Mouse (Mus musculus) forebrain, embryonic 10.5 days (tissue): ENCODE measurements around the gene Rnf130. TPM values are rescaled to one million over a fixed set of nuclear protein-coding genes. Genes with fewer than 3 reads are reported as not detected.
"Not testable (repeated sequence)": the region's sequence is repeated elsewhere in the genome, so short reads cannot be mapped to it uniquely, and the experiment has no call there.

Experiments used
- DNase-seq: peaks from one replicate; pipeline ENCODE4 v3.0.0-alpha.2; 2017; ENCODE audit warnings: low spot score; ENCODE audit errors: extremely low spot score
- H3K27ac ChIP-seq: fragments of 300-500 bp; sonication (generic); 2 replicates; pipeline ENCODE4 v1.5.1; 2016; ENCODE audit warnings: mild to moderate bottlenecking
- H3K27me3 ChIP-seq: fragments of 300-500 bp; sonication (generic); 2 replicates; pipeline ENCODE4 v1.6.1; 2016; ENCODE audit warnings: mild to moderate bottlenecking; ENCODE audit not compliant: poor library complexity, severe bottlenecking
- H3K36me3 ChIP-seq: fragments of 300-500 bp; sonication (generic); replicated peaks from 2 replicates; pipeline ENCODE4 v1.6.1; 2016; ENCODE audit warnings: mild to moderate bottlenecking, moderate library complexity
- H3K4me1 ChIP-seq: fragments of 300-500 bp; sonication (generic); 2 replicates; pipeline ENCODE4 v1.6.1; 2016
- H3K4me3 ChIP-seq: fragments of 300-500 bp; sonication (generic); 2 replicates; pipeline ENCODE4 v1.5.1; 2016; ENCODE audit warnings: mild to moderate bottlenecking, moderate library complexity
- H3K9me3 ChIP-seq: fragments of 300-500 bp; sonication (generic); 2 replicates; pipeline ENCODE4 v1.6.1; 2016; ENCODE audit warnings: mild to moderate bottlenecking, moderate library complexity
- WGBS: fragments of 180-500 bp; shearing (Covaris S2); methylation state at CpG from one replicate; pipeline ENCODE4 v1.1.7; 2016; 5-methylcytosine and 5-hydroxymethylcytosine counted together
- polyA plus RNA-seq: library from polyadenylated mRNA; unstranded; fragments of >200 nt; fragmentation: Nextera tagmentation; extraction: Ambion mirVana; gene quantifications from 2 replicates; pipeline ENCODE4 v1.2.1, GENCODE M21; 2016

Gene Rnf130
- polyA plus RNA-seq, 1 experiment from 2014 or later = 55.9 TPM

DNA sequence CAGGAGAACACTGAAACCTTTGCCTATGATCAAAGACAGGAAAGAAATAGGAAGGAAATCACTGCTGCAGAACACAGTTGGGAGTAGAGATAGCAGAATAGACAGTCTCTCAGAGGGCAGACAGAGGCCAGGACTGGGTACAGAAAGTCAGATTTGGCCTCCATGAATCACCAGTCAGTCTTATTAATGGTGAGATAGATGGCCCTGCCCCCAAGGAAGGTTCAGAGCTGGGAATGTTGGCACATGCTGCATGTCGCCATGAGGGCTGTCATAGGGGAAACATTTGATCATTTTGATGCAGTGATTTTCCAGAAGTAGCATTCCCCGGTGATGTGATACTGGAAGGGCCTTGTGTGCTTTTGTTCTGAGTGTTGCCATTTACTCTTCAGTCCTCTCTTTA lies 74.5 kb downstream of the Rnf130 start:
- 89% methylated on average over 2 of the region's 2 CpGs for WGBS
- Histone ChIP-seq H3K4me3 (no peak overlapping the region), H3K27me3 (no peaks in the 10 kb centered on the region), H3K9me3 (no peaks in the 10 kb centered on the region), H3K27ac (no peak overlapping the region), H3K4me1 (no peaks in the 10 kb centered on the region), H3K36me3 (peaks cover 84% of the 10 kb centered on the region)
- DNase-seq = no peak

- Histone ChIP-seq H3K4me3 (no peak overlapping the region), H3K36me3 (peaks cover 83% of the 10 kb centered on the region), H3K9me3 (no peaks in the 10 kb centered on the region), H3K27ac (no peak overlapping the region), H3K27me3 (no peaks in the 10 kb centered on the region), H3K4me1 (no peaks in the 10 kb centered on the region)
- 91% methylated on average over 2 of the region's 2 CpGs for WGBS
- DNase-seq = no peak
These were observed 75.6 kb downstream of the Rnf130 start for GRCm38 (mm10) chr11:50100548-50101307.

DNA sequence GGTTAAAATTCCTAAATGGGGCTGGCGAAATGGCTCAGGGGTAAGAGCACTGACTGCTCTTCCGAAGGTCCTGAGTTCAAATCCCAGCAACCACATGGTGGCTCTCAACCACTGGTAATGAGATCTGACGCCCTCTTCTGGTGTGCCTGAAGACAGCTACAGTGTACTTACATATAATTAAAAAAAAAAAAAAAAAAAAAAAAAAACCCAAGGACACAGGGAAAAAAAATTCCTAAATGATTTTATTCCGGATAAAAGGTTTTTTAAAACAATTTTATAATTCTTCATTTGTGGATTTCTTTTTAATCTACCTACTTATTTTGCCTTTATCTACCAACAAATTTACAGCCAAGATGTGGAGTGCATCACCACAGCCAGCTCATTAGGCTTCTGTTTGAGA lies 76.8 kb downstream of the Rnf130 start:
- H3K4me3 ChIP-seq, H3K27me3 ChIP-seq, H3K27ac ChIP-seq, H3K9me3 ChIP-seq, H3K4me1 ChIP-seq, DNase-seq: not testable (repeated sequence)
- H3K36me3 ChIP-seq = peaks cover 79% of the 10 kb centered on the region
- WGBS = 91% methylated on average over 4 of the region's 4 CpGs

DNA sequence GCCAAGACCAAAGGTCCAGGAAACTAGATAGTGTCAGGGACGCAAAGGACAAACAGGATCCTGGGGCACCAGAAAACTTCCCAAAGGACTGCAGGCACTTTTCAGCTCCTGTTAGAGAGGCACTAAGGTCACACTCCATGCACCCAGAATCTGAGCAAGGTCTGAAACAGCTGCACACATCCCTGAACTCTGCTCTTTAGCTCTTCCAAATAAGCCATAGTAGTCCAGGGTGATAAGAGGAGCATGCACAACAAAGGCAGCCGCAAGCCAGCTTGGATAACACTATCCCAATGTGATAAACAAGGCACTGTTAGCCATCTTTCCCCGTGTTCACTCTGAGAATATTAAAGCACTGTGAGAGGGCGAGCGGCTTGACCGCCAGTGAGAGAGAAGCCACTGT lies 78.9 kb downstream of the Rnf130 start:
- H3K9me3 ChIP-seq = no peaks in the 10 kb centered on the region
- no peaks in the 10 kb centered on the region for H3K27me3 ChIP-seq
- H3K27ac ChIP-seq = no peak overlapping the region
- H3K4me1 ChIP-seq = peaks cover 5% of the 10 kb centered on the region; the same call in 1 of the 2 replicates
- no peak overlapping the region for H3K4me3 ChIP-seq
- no peak for DNase-seq
- peaks cover 60% of the 10 kb centered on the region for H3K36me3 ChIP-seq
- 88% methylated on average over 6 of the region's 6 CpGs for WGBS

DNA sequence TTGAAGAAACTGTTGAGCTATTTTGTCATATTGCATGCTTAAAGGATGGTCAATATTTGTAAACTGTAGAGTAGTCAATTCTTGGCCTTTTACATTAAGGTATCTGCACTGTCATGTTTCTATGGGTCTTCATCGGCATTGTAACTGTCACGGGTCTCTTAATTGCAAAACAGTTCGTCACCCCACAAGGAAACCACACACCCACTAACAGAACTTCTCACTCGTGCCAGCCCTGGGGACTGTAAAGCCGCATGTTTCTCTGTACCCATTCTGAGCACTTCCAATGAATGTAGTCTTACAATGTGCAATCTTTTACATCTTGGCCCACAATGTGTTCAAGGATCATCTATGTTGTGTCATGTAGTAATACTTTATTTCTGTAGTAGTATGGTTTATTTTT lies 80.1 kb downstream of the Rnf130 start:
- 90% methylated on average over 5 of the region's 5 CpGs for WGBS
- DNase-seq = no peak
- no peak overlapping the region for H3K27ac ChIP-seq

GRCm38 (mm10) chr11:50106024-50106423 lies 80.9 kb downstream of the Rnf130 start:
- H3K4me3 ChIP-seq = no peak overlapping the region
- no peak overlapping the region for H3K27ac ChIP-seq
- peaks cover 5% of the 10 kb centered on the region; the same call in 1 of the 2 replicates for H3K4me1 ChIP-seq
- no peaks in the 10 kb centered on the region for H3K9me3 ChIP-seq
- no peak for DNase-seq
- no peaks in the 10 kb centered on the region for H3K27me3 ChIP-seq
- H3K36me3 ChIP-seq = peaks cover 47% of the 10 kb centered on the region
- WGBS = 89% methylated on average over 7 of the region's 7 CpGs

More for the DNA sequence above, 80.1 kb downstream of the Rnf130 start:
- Histone ChIP-seq H3K9me3 (no peaks in the 10 kb centered on the region), H3K4me3 (no peak overlapping the region), H3K36me3 (peaks cover 49% of the 10 kb centered on the region), H3K4me1 (peaks cover 5% of the 10 kb centered on the region; the same call in 1 of the 2 replicates), H3K27me3 (no peaks in the 10 kb centered on the region)

DNA sequence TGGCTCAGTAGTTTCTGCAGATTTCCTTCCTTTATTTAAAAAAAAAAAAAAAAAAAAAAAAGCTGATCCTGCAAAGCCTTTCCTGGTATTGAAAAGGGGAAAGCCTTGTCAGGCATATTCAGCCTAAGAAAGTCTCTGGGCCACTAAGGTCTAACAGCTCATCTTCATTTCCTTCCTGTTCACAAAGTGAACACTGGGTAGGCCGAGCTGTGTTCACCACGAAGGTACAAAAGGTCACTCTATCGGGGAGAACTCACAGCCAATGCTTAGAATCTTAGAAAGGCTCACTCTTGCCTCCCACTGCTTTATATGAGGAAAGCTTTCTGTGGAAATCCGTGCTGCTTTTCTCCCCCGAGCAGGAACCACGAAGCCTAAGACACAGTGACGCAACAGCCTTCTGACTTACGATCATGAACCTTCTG lies 83.7 kb downstream of the Rnf130 start:
- Histone ChIP-seq H3K4me3 (no peak overlapping the region), H3K27me3 (no peaks in the 10 kb centered on the region), H3K27ac (no peak overlapping the region), H3K36me3 (peaks cover 39% of the 10 kb centered on the region), H3K4me1 (peaks cover 5% of the 10 kb centered on the region; the same call in 1 of the 2 replicates), H3K9me3 (no peaks in the 10 kb centered on the region)
- 82% methylated on average over 8 of the region's 8 CpGs for WGBS
- DNase-seq = no peak

DNA sequence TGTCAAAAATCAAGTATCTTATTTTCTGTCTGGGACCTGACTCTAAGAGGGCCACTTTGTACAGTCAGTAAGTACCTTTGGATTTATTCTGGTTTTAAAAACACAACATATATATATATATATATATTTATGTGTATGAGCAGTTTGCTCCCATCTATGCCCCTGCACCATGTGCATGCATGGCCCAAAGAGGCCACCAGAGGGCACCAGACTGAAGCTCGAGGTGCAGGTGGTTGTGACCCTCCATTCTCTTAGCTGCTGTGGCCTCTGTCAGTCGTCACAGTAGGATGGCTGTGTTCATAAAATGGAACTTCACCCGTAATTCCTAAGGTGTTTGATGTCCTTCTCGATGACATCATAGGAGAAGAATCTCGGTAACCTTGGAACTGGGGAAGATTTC lies 89.2 kb downstream of the Rnf130 start:
- no peaks in the 10 kb centered on the region for H3K27me3 ChIP-seq
- no peaks in the 10 kb centered on the region for H3K9me3 ChIP-seq
- no peaks in the 10 kb centered on the region for H3K4me1 ChIP-seq
- no peak overlapping the region for H3K27ac ChIP-seq
- DNase-seq = peak; percentile 77
- H3K36me3 ChIP-seq = peaks cover 27% of the 10 kb centered on the region
- H3K4me3 ChIP-seq = no peak overlapping the region
- 23% methylated on average over 5 of the region's 5 CpGs for WGBS

DNA sequence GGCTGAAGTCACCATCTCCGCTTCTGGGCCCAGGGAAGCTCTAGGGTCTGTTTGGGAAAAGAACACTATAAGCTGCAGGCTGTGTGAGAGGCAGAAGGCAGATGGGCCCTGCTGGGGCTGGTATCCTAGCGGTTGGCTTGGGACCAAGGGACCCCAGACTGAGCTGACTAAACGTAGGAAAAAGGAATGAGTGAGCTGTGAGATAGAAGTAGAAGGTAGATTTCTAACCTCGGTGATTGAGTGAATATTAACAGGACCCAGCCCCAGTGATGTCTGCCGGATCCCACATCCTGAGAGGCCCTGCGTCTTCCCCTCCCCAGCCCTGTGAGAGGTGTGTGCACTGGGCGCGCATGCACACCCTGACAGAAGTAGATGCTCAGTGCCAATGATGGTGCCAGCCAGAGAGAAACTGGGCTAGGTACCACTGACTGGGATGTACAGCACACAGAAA lies 97.5 kb downstream of the Rnf130 start:
- peaks cover 31% of the 10 kb centered on the region for H3K36me3 ChIP-seq
- no peak overlapping the region for H3K4me3 ChIP-seq
- H3K4me1 ChIP-seq = peaks cover 2% of the 10 kb centered on the region
- H3K9me3 ChIP-seq = no peaks in the 10 kb centered on the region
- H3K27me3 ChIP-seq = no peaks in the 10 kb centered on the region
- DNase-seq = no peak
- 93% methylated on average over 8 of the region's 8 CpGs for WGBS
- no peak overlapping the region for H3K27ac ChIP-seq

DNA sequence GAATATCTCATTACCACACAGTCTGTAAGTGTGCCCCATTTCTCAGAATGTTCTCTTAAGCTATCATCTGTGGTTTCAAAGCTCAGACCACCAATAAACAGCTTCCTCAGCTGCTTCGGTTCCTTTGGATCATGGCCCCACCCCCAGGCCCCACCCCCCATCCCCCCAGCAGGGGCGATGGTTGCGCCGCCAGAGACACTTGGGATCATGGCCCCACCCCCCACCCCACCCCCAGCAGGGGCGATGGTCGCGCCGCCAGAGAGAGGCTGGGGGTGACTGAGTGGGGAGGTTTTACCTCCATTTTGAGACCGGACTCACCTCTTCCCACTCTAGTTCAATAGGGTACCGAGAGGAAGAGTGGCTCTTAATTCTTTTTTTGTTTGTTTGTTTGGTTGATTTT lies 102.6 kb downstream of the Rnf130 start:
- peaks cover 29% of the 10 kb centered on the region for H3K4me1 ChIP-seq
- no peaks in the 10 kb centered on the region for H3K9me3 ChIP-seq
- no peaks in the 10 kb centered on the region for H3K36me3 ChIP-seq
- peak overlapping the region; percentile 38 for H3K4me3 ChIP-seq
- WGBS = 8% methylated on average over 10 of the region's 10 CpGs
- DNase-seq = no peak
- H3K27ac ChIP-seq = no peak overlapping the region
- no peaks in the 10 kb centered on the region for H3K27me3 ChIP-seq

DNA sequence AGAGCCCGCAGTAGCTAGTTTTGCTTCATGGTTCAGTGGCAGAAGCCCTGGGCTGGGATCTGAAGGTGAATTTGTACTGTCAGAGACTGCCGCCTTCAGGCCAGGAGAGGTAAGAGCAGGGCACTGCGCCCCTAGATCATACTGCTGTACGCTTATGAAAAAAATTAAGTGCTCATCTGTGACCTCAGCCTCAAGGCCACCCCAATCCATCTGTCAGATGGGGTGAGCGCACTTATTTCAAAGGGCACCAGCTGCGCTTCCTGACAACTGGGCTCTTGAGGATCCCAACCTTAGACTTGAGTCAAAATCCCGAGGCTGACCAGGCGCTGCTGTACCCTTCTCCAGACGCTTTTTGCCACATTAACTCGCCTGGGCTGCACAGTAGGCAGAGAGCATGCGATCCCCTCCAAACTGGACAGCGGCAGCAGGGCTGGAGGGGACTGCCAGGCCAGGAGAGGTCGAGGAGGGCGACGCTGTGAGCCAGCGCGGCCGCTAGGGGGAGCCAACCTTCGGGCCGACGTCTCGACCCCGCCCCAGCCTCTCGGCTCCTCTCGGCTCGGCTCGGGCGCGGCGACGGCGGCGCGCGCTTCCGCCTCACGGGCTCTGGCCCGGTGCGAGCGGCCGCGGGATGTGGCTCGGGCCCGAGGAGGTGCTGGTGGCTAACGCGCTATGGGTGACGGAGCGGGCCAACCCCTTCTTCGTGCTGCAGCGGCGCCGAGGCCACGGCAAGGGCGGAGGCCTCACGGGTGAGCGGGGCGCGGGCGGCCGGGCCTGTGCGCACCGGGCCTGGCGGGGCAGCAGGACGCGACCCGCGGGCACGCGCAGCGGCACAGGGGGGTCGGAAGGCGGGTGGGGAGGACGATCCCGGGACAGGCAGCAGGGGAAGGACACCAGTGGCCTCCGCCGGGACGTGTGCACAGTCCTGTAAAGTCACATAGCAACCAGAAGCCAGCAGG lies 105.9 kb downstream of the Rnf130 start, which contains the start of gene Tbc1d9b:
Gene Tbc1d9b, plus strand, starts transcription at position 586 of the 956 bp plus-strand sequence.
- under 1% methylated on average over 76 of the region's 77 CpGs for WGBS
- peak within 1 kb of the TSS; percentile 96 for H3K4me3 ChIP-seq
- DNase-seq = peak; percentile 89
- no peaks in the 10 kb centered on the region for H3K27me3 ChIP-seq
- peaks cover 6% of the 10 kb centered on the region for H3K36me3 ChIP-seq
- peaks cover 29% of the 10 kb centered on the region for H3K4me1 ChIP-seq
- H3K27ac ChIP-seq = peak within 1 kb of the TSS; percentile 98
- H3K9me3 ChIP-seq = no peaks in the 10 kb centered on the region

- H3K4me1 ChIP-seq = peaks cover 29% of the 10 kb centered on the region
- H3K27ac ChIP-seq = peak overlapping the region; percentile 98
These were observed 106.7 kb downstream of the Rnf130 start for GRCm38 (mm10) chr11:50131801-50132201.

More at GRCm38 (mm10) chr11:50131801-50132201, 106.7 kb downstream of the Rnf130 start:
- Histone ChIP-seq H3K4me3 (peak overlapping the region; percentile 96), H3K9me3 (no peaks in the 10 kb centered on the region), H3K27me3 (no peaks in the 10 kb centered on the region), H3K36me3 (peaks cover 13% of the 10 kb centered on the region)
- DNase-seq = peak; percentile 23
- WGBS = 32% methylated on average over 10 of the region's 10 CpGs
